Mouse (Mus musculus): ENCODE data around the gene Cts6.
"Not testable (repeated sequence)": the region's sequence is repeated elsewhere in the genome, so short reads cannot be mapped to it uniquely, and the experiment has no call there.

The Cts6 gene

GRCm38 (mm10) chr13:61203310-61203709 is at the start of gene Cts6:
Cts6 (minus strand) TSS chr13:61203410.
- DNase-seq = no peak

DNA sequence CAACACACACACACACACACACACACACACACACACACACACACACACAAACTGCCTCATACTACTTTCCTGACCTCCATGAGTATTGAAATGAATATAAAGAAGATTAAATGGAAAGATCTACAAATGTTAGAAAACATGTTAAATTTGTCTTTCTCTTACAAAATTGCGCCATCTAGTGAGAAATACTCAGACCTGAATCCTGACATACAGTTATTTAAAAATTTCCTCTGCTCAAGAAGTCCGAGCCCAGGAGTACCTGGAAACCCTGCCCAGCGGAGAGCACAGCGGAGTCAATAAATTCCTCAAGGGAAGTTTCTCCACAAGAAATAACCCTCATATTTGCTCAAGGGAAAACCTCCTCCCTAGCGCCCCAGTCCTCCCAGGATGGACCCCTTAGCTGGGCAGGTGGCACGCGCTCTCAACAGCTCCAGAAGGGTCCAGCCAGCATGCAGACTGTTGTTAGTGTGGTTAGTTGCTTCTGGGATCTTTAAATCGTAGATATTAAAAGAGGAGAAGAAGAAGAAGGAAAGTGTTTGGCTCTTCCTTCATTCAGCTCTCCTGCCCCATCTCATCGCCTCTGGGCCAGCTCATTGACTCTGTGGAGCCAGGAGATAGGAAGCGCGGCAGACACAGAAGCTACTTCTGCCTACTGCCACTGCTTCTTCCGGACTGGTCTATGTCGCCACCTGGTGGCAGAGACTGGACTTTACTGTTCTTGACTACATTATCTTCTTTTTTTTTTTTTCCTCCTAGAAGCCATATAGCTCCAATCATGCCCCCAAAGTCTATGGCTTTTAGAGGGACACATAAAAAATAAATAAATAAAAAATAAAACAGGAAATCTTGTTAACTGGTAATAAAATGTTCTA is 38.1 kb upstream of the Cts6 start:
- peak; percentile 58 for DNase-seq

- not testable (repeated sequence) for DNase-seq
Measured at GRCm38 (mm10) chr13:61185151-61185933, 17.9 kb downstream of the Cts6 start.

DNA sequence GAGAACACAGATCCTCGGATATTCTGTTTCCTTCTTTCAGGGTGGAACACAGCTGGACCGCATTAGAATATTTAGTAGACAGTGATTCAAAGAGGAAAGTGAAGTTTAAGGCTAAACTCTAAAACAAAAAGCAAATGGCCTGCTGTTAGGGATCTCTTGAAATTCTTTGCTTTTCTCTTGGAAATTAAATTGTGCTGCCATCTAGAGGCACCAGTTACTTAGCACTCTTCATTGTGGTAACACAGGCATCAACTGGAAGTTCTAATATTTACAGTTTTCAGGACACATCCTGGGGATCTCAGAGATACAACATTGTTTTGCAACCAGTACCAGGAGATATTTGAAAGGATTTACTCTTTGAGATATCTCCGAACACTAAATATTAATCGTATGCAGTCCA is 38.6 kb downstream of the Cts6 start:
- no peak for DNase-seq

DNA sequence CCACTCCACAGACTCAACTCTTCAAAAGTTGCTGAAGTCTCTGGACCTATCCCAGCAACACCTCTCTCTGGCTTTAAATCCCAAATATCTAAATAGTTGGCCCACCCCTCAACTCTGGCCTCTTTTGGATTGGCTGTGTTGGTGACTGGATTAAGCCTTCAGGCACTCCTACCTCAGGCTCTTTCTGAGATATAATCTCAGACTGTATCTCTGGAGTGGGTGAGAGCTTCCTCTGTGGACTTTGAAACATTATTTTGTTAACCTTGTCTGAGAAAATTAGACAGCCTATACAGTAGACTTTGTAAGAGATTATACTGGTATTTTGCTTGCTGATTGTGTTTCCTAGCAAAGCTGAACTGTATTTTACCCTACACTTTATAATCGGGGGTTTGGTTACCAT is 39.1 kb downstream of the Cts6 start, which contains the start of gene Ctsr:
Gene Ctsr, minus strand, starts transcription at position 101 of the 400 bp plus-strand sequence.
- no peak for DNase-seq

Measured in lung, postnatal 10 days (tissue).